Mouse (Mus musculus) heart, postnatal 10 days (tissue): Measurements from ENCODE around the gene Efcab8. TPM values are rescaled to one million over a fixed set of nuclear protein-coding genes. Genes with fewer than 3 reads are reported as not detected.

ENCODE experiments used
- DNase-seq, 2 experiments: peaks; one replicate each; pipeline ENCODE4 v3.0.0; 2021
- intact Hi-C: fragments of 180-260 bp; cut with DNase I; formaldehyde crosslinking; loops from one replicate; pipeline ENCODE4 v1.15.1; 2025
- total RNA-seq, 2 experiments: library from RNA; stranded (reverse); gene quantifications; 2 replicates each; pipeline ENCODE4 v1.2.3; 2021

The Efcab8 gene
- total RNA-seq, result not detected

DNA sequence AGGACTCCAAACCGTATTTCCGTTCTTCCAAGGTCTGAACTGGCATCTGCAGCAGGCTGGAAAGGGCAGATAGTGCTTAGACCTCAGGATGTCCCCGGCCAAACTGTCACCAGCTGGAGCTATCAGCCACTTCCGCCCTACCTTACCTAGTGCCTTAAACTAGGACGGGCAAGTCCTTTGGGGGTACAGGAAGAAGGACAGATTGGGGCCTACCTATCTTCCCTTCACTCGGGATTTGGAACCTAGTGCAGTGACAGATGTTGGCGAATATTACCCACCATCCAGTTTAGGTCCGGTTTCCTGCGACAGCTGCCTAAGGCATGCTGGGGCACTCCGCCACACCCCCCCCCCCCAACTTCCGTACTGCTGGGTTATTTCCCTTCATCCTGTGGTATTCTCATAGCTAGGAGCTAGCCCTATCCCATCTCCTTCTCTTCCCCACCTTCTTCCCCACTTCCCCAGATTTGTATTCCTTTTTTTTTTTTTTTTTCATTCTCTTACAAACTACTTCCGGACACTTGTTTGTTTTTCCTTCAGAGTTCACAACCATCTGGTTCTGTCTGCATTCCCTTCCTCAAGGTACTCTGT lies at the start of gene Efcab8:
Gene Efcab8 (plus strand): TSS at position 538 of the 588 bp plus-strand sequence.
- intact Hi-C loops, result loop anchor here (2.0 kb wide), 1 partner anchor 37 kb away; no protein-coding TSS in a partner anchor
- DNase-seq, result no peak

DNA sequence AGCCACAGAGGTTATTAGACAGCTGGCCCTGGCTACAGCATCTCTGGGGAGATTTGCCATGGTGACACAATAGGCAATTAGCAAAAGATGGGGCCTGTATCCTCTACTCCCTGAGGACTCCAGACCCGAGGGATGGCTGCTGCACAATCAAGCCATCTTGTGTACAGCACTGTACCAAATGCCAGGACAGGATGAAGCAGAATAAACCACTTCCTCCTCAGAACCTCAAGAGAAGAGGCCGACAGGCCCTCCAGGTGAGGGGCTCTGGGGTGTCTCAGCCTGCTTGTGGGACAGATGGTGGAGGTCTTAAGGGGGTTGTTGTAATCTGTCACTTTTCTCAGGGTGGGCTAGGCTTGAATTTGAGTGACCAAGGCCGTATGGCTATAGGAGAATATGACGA lies 45.7 kb upstream of the Efcab8 start:
- intact Hi-C loops, result no loop called here
- DNase-seq, result no peak

DNA sequence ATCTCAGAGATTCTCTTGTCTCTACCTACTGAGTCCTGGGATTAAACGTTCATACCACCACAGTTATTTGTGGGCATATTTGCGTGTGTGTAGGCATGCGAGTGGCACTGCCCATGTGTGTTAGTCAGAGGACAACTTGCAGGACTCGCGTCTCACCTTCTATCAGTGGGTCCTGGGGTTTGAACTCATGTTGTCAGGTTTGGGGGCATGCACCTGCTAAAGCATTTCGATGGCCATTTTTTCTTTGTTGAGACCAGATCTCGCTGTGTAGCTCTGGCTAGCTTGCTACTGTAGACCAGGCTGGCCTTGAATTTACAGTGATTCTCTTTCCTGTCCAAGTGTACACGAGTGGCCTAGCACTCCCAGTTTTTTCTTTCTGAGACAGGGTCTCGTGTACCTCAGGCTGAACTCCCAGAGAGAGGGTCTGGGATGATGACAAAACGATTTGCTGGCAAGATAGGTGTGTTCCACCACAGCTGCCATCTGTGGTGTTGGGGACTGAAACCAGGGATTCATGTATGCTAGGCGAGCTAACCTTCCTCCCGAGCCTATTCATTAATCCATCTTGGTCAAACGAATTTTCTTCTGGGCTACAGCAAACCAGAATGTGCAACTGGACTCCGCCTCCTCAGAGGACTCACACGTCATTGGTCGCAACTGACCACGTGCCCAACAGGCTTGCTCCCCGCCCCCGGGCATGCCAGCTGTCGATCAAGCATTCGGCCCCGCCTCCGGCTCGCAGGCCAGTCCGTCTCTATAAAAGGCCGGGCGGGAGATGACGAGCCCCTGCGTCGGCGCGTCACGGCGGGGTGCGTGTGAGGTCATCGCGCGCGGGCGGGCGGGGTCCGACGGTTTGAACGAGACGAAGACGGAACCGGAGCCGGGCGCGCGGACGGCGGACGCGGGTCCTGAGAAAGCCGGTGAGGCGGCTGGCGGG lies 39.0 kb upstream of the Efcab8 start, which contains the start of gene Mapre1:
Gene Mapre1 (plus strand): TSS at position 775 of the 937 bp plus-strand sequence.
- peak; percentile 100 for DNase-seq
- intact Hi-C loops, result no loop called here

DNA sequence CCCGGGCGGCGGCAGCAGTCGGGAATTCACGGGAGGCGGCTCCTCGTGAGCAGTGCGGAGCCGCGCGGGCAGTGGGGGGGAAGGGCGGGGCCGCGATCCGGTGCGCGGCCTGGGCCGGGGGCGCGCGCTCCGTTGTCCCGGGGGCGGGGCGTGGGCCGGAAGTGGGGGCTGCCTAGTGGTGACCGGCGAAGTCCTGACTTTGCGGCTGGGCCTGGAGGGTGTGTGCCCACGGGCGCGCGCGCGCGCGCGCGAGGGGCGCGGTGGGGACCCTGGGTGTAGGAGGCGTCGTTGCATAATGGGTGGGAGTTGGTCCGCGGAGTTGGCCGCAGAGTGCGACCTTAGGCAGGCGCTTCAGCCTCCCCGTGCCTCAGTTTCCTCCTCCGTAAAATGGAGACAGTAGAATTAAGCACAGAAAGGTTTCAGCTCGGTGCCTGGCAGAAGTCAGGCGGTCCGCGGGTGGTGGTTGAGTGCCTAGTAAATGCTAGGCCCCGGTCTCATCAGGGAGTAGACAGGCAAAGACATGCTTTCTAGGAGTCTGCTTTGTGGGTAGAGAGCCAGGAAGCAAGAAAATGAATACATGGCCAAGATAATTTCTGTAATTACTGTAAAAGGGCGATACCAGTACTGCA lies 38.2 kb upstream of the Efcab8 start:
- DNase-seq, result no peak
- intact Hi-C loops, result loop anchor here (2.0 kb wide), 1 partner anchor 37 kb away; the partner anchor contains the start of gene Efcab8

DNA sequence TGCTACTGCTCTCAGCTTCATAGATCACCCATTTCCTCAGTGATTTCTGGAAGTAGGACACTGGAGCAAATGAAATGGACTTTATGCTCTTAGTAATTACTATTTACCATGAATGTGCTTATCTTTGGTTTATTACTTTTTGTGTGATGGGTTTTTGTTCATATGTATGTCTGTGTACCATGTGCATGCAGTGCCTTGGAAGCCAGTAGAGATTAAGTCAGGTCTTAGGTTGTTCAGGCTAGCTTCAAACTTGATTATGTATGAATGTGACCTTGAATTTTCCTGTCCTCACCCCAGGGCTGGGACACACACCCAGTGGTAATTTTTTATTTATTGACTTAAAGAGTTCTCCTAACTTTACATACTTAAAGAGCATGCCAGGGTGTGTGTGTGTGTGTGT lies 31.7 kb upstream of the Efcab8 start:
- no peak for DNase-seq
- intact Hi-C loops, result no loop called here

DNA sequence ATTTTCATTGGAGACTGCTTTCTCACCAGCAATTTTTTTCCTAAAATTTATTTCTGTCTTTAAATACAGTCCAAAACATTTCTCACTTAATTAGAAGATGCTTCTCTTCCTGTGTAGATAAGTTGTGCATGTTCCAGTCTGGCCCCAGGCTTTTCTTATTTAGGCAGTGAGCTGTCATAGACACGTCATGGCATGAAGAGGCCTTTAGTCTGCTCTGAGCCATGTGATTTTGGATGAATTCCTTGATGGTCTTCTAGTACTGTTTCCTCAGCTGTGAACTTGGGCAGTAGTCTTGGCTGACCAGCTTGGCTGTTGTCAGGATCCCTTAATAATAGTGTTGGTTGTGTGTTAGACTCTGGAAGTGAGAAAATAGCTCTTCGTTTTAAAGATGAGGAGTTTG lies 29.4 kb upstream of the Efcab8 start:
- intact Hi-C loops, result no loop called here
- DNase-seq, result peak; percentile 19

DNA sequence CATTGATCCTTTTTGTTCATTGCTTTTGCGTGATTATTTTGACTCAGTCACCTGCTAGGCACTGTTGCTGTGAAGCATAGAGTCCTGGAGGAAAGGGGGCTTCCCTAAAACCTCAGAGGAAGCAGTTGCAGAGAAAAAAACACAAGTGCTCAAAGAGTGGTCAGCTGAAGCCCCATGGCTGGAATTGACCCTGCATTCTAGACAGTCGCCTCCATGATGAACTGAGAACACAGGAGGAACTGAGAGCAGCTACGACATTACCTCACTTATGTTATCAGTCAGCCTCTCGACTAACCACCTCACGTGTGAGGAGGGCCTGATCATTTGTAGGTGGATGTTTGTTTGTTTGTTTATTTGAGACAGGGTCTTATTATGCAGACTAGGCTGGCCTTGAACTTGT lies 17.6 kb upstream of the Efcab8 start:
- intact Hi-C loops, result no loop called here
- DNase-seq, result no peak

DNA sequence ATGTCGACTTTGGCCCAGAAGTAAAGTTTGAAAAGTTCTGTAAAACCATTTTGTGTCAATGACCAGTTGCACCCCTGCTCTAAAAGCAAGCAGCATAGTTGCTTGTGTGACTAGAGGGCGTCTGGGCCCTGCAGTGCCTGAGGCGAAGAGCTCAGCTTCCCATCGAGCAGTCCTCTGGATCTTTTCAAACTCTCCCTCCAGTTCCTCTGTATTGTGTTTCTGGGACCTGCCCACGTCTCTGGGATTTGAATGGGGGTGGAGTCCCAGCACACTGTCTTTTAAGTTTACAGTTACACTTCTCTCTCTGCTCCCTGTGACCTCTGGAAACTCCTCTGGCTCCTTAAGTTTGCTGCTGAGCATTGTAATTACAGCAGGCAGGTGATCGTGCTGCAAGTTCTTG lies 12.2 kb upstream of the Efcab8 start:
- intact Hi-C loops, result no loop called here
- DNase-seq, result no peak

DNA sequence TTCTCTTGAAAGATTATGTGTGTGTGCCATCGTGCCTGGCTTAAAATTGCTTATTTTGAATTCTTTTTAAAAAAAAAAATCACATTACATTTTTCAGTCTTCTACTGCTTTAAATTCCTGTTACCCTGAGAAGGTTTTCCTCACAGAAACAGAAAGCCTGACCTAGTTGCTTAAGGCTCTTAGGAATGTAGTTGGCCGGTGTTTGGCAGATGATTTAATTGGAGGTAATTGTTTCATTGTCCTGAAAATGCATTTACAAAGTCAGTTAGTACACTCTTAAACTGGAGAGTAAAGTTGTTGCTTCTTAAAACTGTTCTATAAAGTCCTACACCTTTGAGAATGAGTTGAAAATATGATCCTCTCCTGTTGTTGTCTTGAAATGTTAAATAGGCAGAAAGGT lies 10.8 kb upstream of the Efcab8 start:
- intact Hi-C loops, result no loop called here
- DNase-seq, result no peak

DNA sequence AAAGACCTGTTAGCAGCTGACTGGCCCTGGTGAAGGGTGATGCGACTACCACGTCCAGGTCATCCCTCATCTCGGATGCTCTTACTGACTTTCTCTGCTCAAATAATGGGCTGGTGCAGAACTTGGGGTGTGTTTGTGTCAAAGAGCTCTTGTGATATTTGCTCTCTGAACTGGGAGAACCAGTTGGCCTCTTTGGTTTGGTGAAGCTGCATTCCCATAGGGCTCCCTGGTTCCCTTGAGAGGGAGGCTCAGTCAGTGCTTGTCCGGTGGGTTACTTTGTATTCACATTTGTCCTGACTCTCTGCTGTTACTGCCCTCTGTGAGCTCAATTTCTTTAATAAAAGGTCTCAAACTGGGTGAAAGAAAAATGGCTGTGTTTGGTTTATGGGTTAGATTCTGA lies 6.8 kb upstream of the Efcab8 start:
- intact Hi-C loops, result no loop called here

DNA sequence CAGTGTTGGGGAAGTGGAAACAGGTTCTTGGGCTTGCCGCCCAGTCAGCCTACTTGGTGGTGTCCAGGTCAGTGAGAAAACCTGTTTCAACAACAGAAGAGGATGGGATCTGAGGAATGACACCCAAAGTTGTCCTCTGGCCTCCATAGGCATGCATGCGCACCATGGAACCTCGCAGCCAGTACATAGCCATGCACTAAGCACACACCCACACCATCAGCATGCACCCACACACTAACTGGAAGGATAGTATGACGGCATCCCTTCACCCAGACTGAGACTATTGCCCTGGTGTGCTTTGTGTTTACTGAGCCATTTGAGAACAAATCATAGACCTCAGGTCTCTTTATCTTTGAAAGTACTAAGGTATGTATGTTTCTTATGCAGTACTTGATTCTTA lies 4.3 kb upstream of the Efcab8 start:
- no peak for DNase-seq
- intact Hi-C loops, result no loop called here

More for the DNA sequence above, 6.8 kb upstream of the Efcab8 start:
- DNase-seq, result no peak

DNA sequence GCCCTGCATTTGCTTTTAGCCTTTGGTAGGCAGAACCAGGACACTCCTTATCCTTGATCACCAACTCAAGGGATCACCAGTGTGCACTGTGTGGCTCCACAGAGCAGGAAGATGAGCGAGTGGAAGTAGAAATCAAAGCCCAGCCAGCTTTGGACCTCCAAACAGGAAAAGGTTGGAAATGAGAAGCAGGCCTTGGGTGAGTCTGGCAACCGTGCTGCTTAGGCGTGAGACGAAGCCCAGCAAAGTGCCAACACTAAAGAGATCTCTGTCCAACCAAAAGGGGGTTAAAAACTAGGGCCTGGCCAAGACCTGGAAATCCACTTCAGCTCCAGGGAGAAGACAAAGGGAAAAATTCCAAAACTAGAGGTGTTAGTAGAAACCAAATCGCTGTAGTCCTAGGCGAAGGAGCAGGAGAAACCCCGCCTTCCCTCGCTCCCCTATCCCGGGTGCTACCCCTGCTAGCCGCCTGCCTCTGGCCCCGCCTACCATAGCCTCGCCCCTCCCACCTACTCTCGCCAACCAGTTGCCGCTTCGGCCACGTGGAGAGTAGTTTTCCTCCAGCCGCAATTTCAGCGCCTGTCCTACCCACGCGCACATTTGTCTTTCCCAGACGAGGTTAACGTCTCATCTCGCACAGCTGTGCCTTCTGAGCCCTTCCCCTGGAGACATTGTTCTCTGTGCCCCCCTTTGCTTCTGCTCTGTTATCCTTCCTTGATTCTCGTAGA lies 931 bp upstream of the Efcab8 start:
- peak; percentile 81 to 82 for DNase-seq
- intact Hi-C loops, result loop anchor here (2.0 kb wide), 1 partner anchor 36 kb away; no protein-coding TSS in a partner anchor

DNA sequence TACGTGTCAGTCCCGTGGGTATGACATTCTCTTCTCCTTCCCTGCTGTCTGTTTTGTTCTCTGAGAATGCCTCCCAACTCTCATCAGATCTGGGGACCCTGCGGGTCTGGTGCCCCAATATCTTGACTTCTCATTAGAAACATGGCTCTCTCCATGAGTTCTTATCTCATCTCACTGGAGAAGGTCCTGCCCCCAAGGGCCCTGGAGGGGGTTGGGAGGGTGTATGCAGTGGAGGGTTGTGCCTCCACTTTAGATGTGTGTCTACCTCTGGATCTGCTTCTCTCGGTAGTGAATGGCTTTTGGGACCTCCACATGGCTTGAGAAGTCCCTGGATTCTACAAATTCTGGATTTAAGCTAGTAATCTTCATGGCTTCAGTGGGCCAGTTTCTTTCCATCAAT lies 1.4 kb downstream of the Efcab8 start:
- DNase-seq, result no peak
- intact Hi-C loops, result no loop called here

DNA sequence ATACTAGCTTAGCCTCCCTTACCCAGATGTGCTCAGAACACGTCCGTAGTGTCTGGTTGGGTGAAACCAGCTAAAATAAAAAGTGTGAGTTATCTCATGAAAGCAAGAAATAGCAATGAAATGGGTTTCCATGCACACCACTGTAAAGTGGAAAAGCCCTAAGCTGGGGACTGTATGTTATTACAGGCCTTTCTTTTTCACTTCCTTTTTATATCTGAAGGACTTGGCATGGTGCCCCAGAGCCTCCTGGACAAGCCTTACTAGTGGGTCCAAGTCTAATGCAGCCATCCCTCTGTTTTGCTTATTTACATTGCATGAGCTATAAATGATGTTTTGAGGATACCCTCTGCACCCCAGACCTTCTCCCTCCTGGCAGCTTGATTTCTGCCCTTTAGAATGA lies 4.9 kb downstream of the Efcab8 start:
- peak; percentile 33 to 50 for DNase-seq
- intact Hi-C loops, result no loop called here

DNA sequence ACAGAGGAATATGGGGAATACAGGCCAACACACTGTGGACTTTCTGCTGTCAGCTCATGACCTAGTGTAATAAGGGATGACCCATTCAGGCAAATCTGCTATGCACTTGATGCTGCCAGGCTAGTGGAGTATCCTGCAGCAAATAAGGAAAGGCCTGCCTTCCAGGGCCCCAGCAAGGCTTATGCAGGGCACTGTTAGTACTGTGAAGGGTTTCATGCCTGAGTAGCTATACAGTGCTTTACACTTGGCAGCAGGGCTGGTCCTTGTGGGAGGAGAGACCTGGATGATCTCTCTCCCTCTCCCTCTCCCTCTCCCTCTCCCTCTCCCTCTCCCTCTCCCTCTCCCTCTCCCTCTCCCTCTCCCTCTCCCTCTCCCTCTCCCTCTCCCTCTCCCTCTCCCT lies 13.6 kb downstream of the Efcab8 start:
- intact Hi-C loops, result no loop called here
- no peak for DNase-seq

DNA sequence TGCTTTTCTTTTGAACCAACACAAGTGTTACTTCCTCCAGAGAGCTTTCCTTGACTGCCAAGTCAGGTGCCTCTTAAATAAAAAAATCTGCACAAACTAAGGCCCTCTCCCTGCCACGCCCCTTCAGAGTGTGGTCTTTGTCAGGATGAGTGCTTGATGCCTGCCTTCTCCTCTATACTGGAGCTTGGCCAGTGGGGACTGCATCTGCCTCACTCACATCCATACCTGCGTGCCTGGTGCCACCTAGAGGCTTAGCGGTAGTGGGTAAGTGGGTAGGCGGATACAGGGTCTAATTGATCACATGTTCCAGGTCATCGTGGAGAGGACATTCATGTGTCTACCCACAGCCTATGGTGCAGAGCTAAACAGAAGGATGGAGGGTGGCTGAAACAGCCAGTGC lies 15.4 kb downstream of the Efcab8 start:
- intact Hi-C loops, result loop anchor here (1.0 kb wide), 1 partner anchor 85 kb away; no protein-coding TSS in a partner anchor
- peak; percentile 37 to 39 for DNase-seq

DNA sequence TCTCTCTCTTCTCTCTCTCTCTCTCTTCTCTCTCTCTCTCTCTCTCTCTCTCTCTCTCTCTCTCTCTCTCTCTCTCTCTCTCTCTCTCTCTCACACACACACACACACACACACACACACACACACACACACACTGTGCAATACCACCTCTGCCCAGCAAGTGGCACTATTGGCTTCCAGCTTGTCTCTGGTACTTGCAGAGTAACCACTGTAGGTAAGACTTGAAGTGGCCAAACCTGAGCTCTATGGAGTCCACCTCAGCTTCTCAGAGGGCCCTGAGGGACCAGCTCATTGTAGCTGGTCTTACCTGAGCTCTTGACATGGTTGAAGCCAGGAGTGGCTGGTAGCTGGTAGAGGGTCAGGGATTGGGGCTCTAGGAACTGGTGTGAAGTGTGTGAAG lies 27.7 kb downstream of the Efcab8 start:
- intact Hi-C loops, result loop anchor here (1.0 to 5.0 kb wide), 2 partner anchors 45 to 122 kb away; no protein-coding TSS in a partner anchor
- DNase-seq, result peak; percentile 43 to 78

DNA sequence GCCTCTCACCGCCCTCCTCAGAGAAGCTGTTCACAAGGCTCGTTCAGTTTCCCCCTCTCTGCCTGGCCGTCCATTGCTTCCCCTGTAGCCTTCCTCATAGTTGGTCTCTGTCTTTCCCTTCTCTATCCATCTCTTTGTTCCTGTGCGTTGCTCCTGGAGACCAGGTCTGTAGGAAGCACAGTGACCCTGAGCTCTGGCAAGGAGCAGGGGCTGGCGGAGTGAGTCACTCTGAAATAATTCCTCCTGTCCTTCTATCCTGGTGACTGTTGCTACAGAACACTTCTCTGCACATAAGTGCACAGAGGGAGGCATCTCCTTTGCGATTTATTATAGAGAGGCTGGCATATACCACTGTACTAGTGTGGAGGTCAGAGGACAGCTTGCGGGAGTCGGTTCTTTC lies 28.4 kb downstream of the Efcab8 start:
- DNase-seq, result no peak
- intact Hi-C loops, result loop anchor here (5.0 kb wide), 1 partner anchor 44 kb away; no protein-coding TSS in a partner anchor

DNA sequence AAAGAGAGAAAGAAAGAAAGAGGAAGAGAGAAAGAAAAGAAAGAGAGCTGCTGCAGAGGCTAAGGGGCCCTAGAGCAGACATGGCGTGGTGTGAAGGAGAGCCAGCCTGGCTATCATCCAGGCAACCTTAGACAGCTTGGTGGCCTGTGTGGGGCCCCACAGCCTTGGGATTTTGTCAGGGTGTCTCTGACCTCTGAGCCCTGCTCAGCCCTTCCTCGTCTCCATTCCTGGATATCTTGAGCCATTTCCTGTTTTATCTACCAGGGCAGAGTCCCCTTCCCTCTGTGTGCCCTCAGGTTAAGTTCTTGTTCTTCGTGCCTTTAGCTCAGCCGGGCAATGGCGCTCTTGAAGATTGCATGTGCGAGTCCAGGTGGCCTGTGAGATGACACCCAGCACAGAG lies 29.1 kb downstream of the Efcab8 start:
- DNase-seq, result no peak
- intact Hi-C loops, result loop anchor here (5.0 kb wide), 1 partner anchor 43 kb away; no protein-coding TSS in a partner anchor

DNA sequence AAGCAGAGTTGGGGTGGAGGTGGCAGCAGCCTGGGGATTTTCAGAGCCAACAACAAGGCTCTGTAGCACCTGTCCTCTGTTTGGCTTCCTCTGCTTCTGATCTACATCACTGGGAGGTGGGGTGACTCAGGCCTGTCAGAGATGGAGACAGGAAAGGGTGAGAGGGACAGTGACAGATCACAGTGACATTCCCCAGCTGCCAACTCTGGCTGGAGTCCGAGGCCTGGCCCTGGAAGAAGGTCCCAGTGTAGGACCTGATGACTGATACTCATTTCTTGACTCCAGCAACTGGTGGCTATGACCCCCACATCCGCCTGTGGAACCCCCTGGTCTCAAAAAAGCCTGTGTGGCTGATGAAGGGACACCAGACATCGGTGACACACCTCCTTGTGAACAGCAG lies 30.2 kb downstream of the Efcab8 start:
- peak; percentile 8 to 9 for DNase-seq
- intact Hi-C loops, result loop anchor here (5.0 kb wide), 1 partner anchor 42 kb away; no protein-coding TSS in a partner anchor
